Mouse (Mus musculus) lung, adult 2 months (tissue): Measurements from ENCODE around the gene Camkk1.

Experiments used
- CTCF ChIP-seq: fragments of 200-500 bp; IDR thresholded peaks from 2 replicates; pipeline ENCODE4 v1.5.1; 2011; ENCODE audit warnings: mild to moderate bottlenecking, low read length, control low read depth; ENCODE audit not compliant: insufficient read depth
- POLR2A ChIP-seq: fragments of 200-500 bp; IDR thresholded peaks from 2 replicates; pipeline ENCODE4 v1.6.1; 2011; ENCODE audit warnings: low read depth, mild to moderate bottlenecking, control low read depth, low read length, borderline replicate concordance; ENCODE audit errors: extremely low read depth

- no peak for TF ChIP-seq CTCF
- TF ChIP-seq POLR2A: no peak
Measured at GRCm38 (mm10) chr11:73078615-73079014, 59.8 kb downstream of the Camkk1 start.
